Mouse (Mus musculus) effector memory CD4-positive, alpha-beta T cell, adult 7 months (primary cell): Measurements from ENCODE around the gene Lrrn1. TPM values are rescaled to one million over a fixed set of nuclear protein-coding genes. Genes with fewer than 3 reads are reported as not detected.

Experiments
- polyA plus RNA-seq: library from polyadenylated mRNA; unstranded; fragments of 100-300 nt; shearing (Covaris generic); gene quantifications from one replicate; pipeline ENCODE4 v1.2.1, GENCODE M21; 2017

Gene Lrrn1
- polyA plus RNA-seq: not detected

DNA sequence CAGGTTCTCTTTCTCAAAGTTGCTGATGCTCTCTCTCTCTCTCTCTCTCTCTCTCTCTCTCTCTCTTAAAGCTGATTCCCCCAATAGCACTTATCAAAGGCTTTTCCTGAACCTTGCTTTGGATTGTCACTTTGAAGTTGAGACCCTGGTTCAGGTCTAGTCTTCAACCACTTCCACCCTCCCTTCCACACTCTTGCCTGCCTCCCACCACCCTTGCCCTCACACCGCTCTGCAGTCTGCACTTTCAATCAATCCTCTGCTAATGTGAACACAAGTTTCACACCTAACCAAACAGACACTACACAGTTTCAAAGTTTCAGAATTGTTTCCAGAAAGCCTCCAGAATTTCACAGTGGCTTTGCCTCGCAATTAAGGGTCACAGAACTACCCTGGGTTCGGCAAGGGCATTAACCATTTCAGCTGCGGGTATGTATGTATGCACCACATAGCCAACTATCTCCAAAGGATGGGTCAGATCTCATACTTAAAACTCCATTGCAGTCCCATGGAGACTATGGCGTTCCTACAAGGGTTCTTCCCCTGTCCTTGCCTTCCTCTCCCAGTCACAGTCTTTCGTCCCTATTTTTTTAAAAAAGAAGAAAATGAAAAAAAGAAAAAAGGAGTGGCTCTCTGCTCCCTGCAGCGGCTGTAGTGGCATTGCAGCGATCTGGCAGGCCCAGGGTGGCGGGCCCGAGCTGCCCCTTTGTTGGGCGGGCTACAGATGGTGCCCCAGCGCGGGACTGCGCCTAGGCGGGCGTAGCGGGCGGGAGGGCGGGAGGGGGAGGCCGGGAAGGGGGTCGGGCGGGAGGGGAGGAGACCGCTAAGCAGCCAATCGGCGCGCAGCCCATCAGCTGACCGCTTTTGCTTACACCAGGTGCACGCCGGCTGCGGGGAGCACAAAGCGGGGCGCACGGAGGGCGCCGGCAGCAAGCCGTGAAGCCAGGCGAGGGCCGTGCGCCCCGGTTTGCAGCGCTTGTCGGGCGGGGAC, at the start of gene Lrrn1:
Lrrn1 (plus strand) TSS at position 892 of the 988 bp plus-strand sequence.

